Mouse (Mus musculus) right cerebral cortex, adult 2 months (tissue): Measurements from ENCODE around the gene Gm45808.
"Not testable (repeated sequence)": the region's sequence is repeated elsewhere in the genome, so short reads cannot be mapped to it uniquely, and the experiment has no call there.

Experiments
- DNase-seq, 2 experiments: peaks; one replicate each; pipeline ENCODE4 v3.0.0; 2021 to 2022; ENCODE audit warnings: low spot score in 2 of 2

Gm45808 gene

GRCm38 (mm10) chr7:45486761-45487415, at the start of gene Gm45808:
Gene Gm45808, minus strand, starts transcription at chr7:45486811.
- DNase-seq, result no peak

GRCm38 (mm10) chr7:45535676-45536075, 49.1 kb upstream of the Gm45808 start:
- no peak for DNase-seq

GRCm38 (mm10) chr7:45530643-45531042, 44.0 kb upstream of the Gm45808 start:
- DNase-seq, result no peak

- no peak for DNase-seq
These were observed 42.9 kb upstream of the Gm45808 start for GRCm38 (mm10) chr7:45529461-45529860.

GRCm38 (mm10) chr7:45527169-45527568, 40.6 kb upstream of the Gm45808 start:
- not testable (repeated sequence) for DNase-seq

- no peak for DNase-seq
These were observed 40.0 kb upstream of the Gm45808 start for GRCm38 (mm10) chr7:45526474-45527120.

- DNase-seq, result peak; percentile 96 to 97
These were observed 39.3 kb upstream of the Gm45808 start, which contains the start of the genes Ppp1r15a and Plekha4 for GRCm38 (mm10) chr7:45525809-45526473. Gene Ppp1r15a, minus strand, starts transcription at chr7:45526268. Gene Plekha4, plus strand, starts transcription at chr7:45526330.

- peak in 1 of 2 experiments; percentile 21 for DNase-seq
These were observed 38.4 kb upstream of the Gm45808 start for GRCm38 (mm10) chr7:45524841-45525621.

GRCm38 (mm10) chr7:45523678-45524170, 37.1 kb upstream of the Gm45808 start:
- no peak for DNase-seq

- DNase-seq, result no peak
These were observed 36.5 kb upstream of the Gm45808 start for GRCm38 (mm10) chr7:45522957-45523676.

- no peak for DNase-seq
These were observed 35.7 kb upstream of the Gm45808 start for GRCm38 (mm10) chr7:45522194-45522752.

- DNase-seq, result peak; percentile 91 to 94
These were observed 35.1 kb upstream of the Gm45808 start for GRCm38 (mm10) chr7:45521728-45522184.

- DNase-seq, result no peak
These were observed 34.0 kb upstream of the Gm45808 start for GRCm38 (mm10) chr7:45520605-45521004.

- no peak for DNase-seq
These were observed 32.9 kb upstream of the Gm45808 start for GRCm38 (mm10) chr7:45519345-45520120.

GRCm38 (mm10) chr7:45518618-45519017, 32.0 kb upstream of the Gm45808 start:
- no peak for DNase-seq

- not testable (repeated sequence) for DNase-seq
These were observed 30.2 kb upstream of the Gm45808 start for GRCm38 (mm10) chr7:45516846-45517245.

GRCm38 (mm10) chr7:45515436-45515835, 28.8 kb upstream of the Gm45808 start:
- DNase-seq, result no peak

GRCm38 (mm10) chr7:45514411-45514810, 27.8 kb upstream of the Gm45808 start:
- DNase-seq, result no peak

- DNase-seq, result peak; percentile 89 to 95
These were observed 23.5 kb upstream of the Gm45808 start, which contains the start of gene Nucb1 for GRCm38 (mm10) chr7:45509912-45510787. Gene Nucb1, minus strand, starts transcription at chr7:45510406.
